Mouse (Mus musculus) bone marrow, adult 2 months (tissue): ENCODE results near the gene Ccdc169.

Experiments
- CTCF ChIP-seq: fragments of 200-500 bp; IDR thresholded peaks from 2 replicates; pipeline ENCODE4 v1.5.1; 2011; ENCODE audit warnings: low read length, control low read depth; ENCODE audit not compliant: control insufficient read depth, insufficient read depth
- POLR2A ChIP-seq: fragments of 200-500 bp; IDR thresholded peaks from 2 replicates; pipeline ENCODE4 v1.6.1; 2011; ENCODE audit warnings: low read depth, mild to moderate bottlenecking, control low read depth, low read length, borderline replicate concordance; ENCODE audit not compliant: control insufficient read depth

- TF ChIP-seq POLR2A (no peak), CTCF (no peak)
Observed at GRCm38 (mm10) chr3:55114313-55115065, 22.6 kb upstream of the Ccdc169 start.
